Mouse (Mus musculus) liver, postnatal 0 days (tissue): ENCODE data around the gene Myct1.

Experiments used
- CTCF ChIP-seq: sonication (generic); IDR thresholded peaks from 2 replicates; pipeline ENCODE4 v1.5.1; 2016; ENCODE audit warnings: antibody characterized with exemption, low read depth
- EP300 ChIP-seq: IDR thresholded peaks from 2 replicates; pipeline ENCODE4 v1.6.1; 2016; ENCODE audit warnings: antibody characterized with exemption, low read depth, mild to moderate bottlenecking

GRCm38 (mm10) chr10:5571332-5571731 lies 22.2 kb upstream of the Myct1 start:
- no peak for TF ChIP-seq CTCF
- TF ChIP-seq EP300: no peak
